Mouse (Mus musculus): ENCODE results near the gene Gdf2. TPM values are rescaled to one million over a fixed set of nuclear protein-coding genes. Genes with fewer than 3 reads are reported as not detected.

Gene Gdf2
- polyA plus RNA-seq (2012) = not detected in 2 replicates

GRCm38 (mm10) chr14:33940739-33941138 is at the start of gene Gdf2:
Gene Gdf2 (plus strand): TSS chr14:33941039.
- no peak for TF ChIP-seq GATA1 (IDR thresholded peaks at IDR 0.05; ENCODE audit: low read length)

- no peak for TF ChIP-seq GATA1 (IDR thresholded peaks at IDR 0.05; ENCODE audit: low read length)
Measured at GRCm38 (mm10) chr14:33891507-33891906, 49.3 kb upstream of the Gdf2 start.

GRCm38 (mm10) chr14:33895777-33896176 is 45.1 kb upstream of the Gdf2 start:
- no peak for TF ChIP-seq GATA1 (IDR thresholded peaks at IDR 0.05; ENCODE audit: low read length)

- TF ChIP-seq GATA1 (IDR thresholded peaks at IDR 0.05; ENCODE audit: low read length) = no peak
Measured at GRCm38 (mm10) chr14:33896628-33897300, 44.1 kb upstream of the Gdf2 start.

- TF ChIP-seq GATA1 (IDR thresholded peaks at IDR 0.05; ENCODE audit: low read length) = no peak
Measured at GRCm38 (mm10) chr14:33902783-33903182, 38.1 kb upstream of the Gdf2 start.

GRCm38 (mm10) chr14:33903199-33903598 is 37.6 kb upstream of the Gdf2 start:
- no peak for TF ChIP-seq GATA1 (IDR thresholded peaks at IDR 0.05; ENCODE audit: low read length)

GRCm38 (mm10) chr14:33904851-33905250 is 36.0 kb upstream of the Gdf2 start:
- no peak for TF ChIP-seq GATA1 (IDR thresholded peaks at IDR 0.05; ENCODE audit: low read length)

GRCm38 (mm10) chr14:33913727-33914126 is 27.1 kb upstream of the Gdf2 start:
- no peak for TF ChIP-seq GATA1 (IDR thresholded peaks at IDR 0.05; ENCODE audit: low read length)

GRCm38 (mm10) chr14:33914206-33914605 is 26.6 kb upstream of the Gdf2 start:
- no peak for TF ChIP-seq GATA1 (IDR thresholded peaks at IDR 0.05; ENCODE audit: low read length)

- TF ChIP-seq GATA1 (IDR thresholded peaks at IDR 0.05; ENCODE audit: low read length) = no peak
Measured at GRCm38 (mm10) chr14:33920727-33921559, 19.9 kb upstream of the Gdf2 start.

GRCm38 (mm10) chr14:33922771-33923167 is 18.1 kb upstream of the Gdf2 start:
- no peak for TF ChIP-seq GATA1 (IDR thresholded peaks at IDR 0.05; ENCODE audit: low read length)

GRCm38 (mm10) chr14:33923168-33924070 is 17.4 kb upstream of the Gdf2 start, which contains the start of gene Gdf10:
Gene Gdf10 (plus strand): TSS chr14:33923587.
- TF ChIP-seq GATA1 (IDR thresholded peaks at IDR 0.05; ENCODE audit: low read length) = no peak

- no peak for TF ChIP-seq GATA1 (IDR thresholded peaks at IDR 0.05; ENCODE audit: low read length)
Measured at GRCm38 (mm10) chr14:33931853-33932252, 9.0 kb upstream of the Gdf2 start.

- TF ChIP-seq GATA1 (IDR thresholded peaks at IDR 0.05; ENCODE audit: low read length) = no peak
Measured at GRCm38 (mm10) chr14:33932935-33933703, 7.7 kb upstream of the Gdf2 start.

- no peak for TF ChIP-seq GATA1 (IDR thresholded peaks at IDR 0.05; ENCODE audit: low read length)
Measured at GRCm38 (mm10) chr14:33933778-33934317, 7.0 kb upstream of the Gdf2 start.

All from G1E-ER4 (cell line).